Mouse (Mus musculus) embryonic fibroblast, embryonic 13.5 days (primary cell): ENCODE data around the gene Kcnd3.

Experiments used
- CTCF ChIP-seq: IDR thresholded peaks from 2 replicates; pipeline ENCODE4 v1.5.1; 2011; ENCODE audit warnings: mild to moderate bottlenecking, control low read depth, low read length, moderate library complexity, borderline replicate concordance; ENCODE audit not compliant: insufficient read depth
- POLR2A ChIP-seq: IDR thresholded peaks from 2 replicates; pipeline ENCODE4 v1.6.1; 2011; ENCODE audit warnings: low read depth, mild to moderate bottlenecking, control low read depth, low read length, moderate library complexity

- no peak for TF ChIP-seq CTCF
- TF ChIP-seq POLR2A = no peak
Measured at GRCm38 (mm10) chr3:105521178-105521631, 69.1 kb downstream of the Kcnd3 start.
